Mouse (Mus musculus) midbrain, embryonic 16.5 days (tissue): ENCODE data around the gene Xkr8. TPM values are rescaled to one million over a fixed set of nuclear protein-coding genes. Genes with fewer than 3 reads are reported as not detected.

Experiments
- ATAC-seq: fragments of 200-750 bp; cut with Nextera tagmentation; 2 replicates; pipeline ENCODE4 v1.8.0; 2017; ENCODE audit warnings: moderate TSS enrichment
- H3K27ac ChIP-seq: fragments of 300-500 bp; sonication (generic); 2 replicates; pipeline ENCODE4 v1.5.1; 2014; ENCODE audit warnings: mild to moderate bottlenecking, low read length, mixed read lengths
- H3K27me3 ChIP-seq: fragments of 300-500 bp; sonication (generic); 2 replicates; pipeline ENCODE4 v1.6.1; 2014; ENCODE audit warnings: low read depth, low read length, mixed read lengths; ENCODE audit not compliant: control insufficient read depth, insufficient read depth
- H3K36me3 ChIP-seq: fragments of 300-500 bp; sonication (generic); 2 replicates; pipeline ENCODE4 v1.6.1; 2014; ENCODE audit warnings: mild to moderate bottlenecking, low read length, moderate library complexity, mixed read lengths; ENCODE audit not compliant: control insufficient read depth, insufficient read depth
- H3K4me1 ChIP-seq: fragments of 300-500 bp; sonication (generic); 2 replicates; pipeline ENCODE4 v1.6.1; 2014; ENCODE audit warnings: mild to moderate bottlenecking, low read length, mixed read lengths; ENCODE audit not compliant: control insufficient read depth, insufficient read depth
- H3K4me2 ChIP-seq: fragments of 300-500 bp; sonication (generic); 2 replicates; pipeline ENCODE4 v1.6.1; 2014; ENCODE audit warnings: mild to moderate bottlenecking, low read length, mixed read lengths
- H3K4me3 ChIP-seq: fragments of 300-500 bp; sonication (generic); 2 replicates; pipeline ENCODE4 v1.5.1; 2014; ENCODE audit warnings: low read depth, mild to moderate bottlenecking, low read length, moderate library complexity, mixed read lengths
- H3K9ac ChIP-seq: fragments of 300-500 bp; sonication (generic); 2 replicates; pipeline ENCODE4 v1.6.1; 2014; ENCODE audit warnings: low read depth, low read length, mixed read lengths
- H3K9me3 ChIP-seq: fragments of 300-500 bp; sonication (generic); replicated peaks from 2 replicates; pipeline ENCODE4 v1.6.1; 2014; ENCODE audit warnings: mild to moderate bottlenecking, low read length, mixed read lengths; ENCODE audit not compliant: control insufficient read depth, poor library complexity, severe bottlenecking
- WGBS: fragments of 180-500 bp; shearing (Covaris S2); extraction: QIAGEN DNeasy Blood & Tissue Kit; methylation state at CpG from one replicate; pipeline ENCODE4 v1.1.7; 2014; 5-methylcytosine and 5-hydroxymethylcytosine counted together
- polyA plus RNA-seq: library from polyadenylated mRNA; unstranded; fragments of >200 nt; fragmentation: Nextera tagmentation; extraction: Ambion mirVana; gene quantifications from 2 replicates; pipeline ENCODE4 v1.2.1, GENCODE M21; 2015

Gene Xkr8
- polyA plus RNA-seq, 1 experiment from 2014 or later: 7.1 TPM

- 78% methylated on average over 3 of the region's 3 CpGs for WGBS
- no peak for ATAC-seq
Observed at GRCm38 (mm10) chr4:132760296-132760695, 27.9 kb upstream of the Xkr8 start.

GRCm38 (mm10) chr4:132757633-132758351 lies 25.4 kb upstream of the Xkr8 start:
- ATAC-seq: no peak
- peaks cover 8% of the 10 kb centered on the region; the same call in 1 of the 2 replicates for H3K27me3 ChIP-seq
- peaks cover 7% of the 10 kb centered on the region; the same call in 1 of the 2 replicates for H3K4me1 ChIP-seq
- no peak overlapping the region for H3K9ac ChIP-seq
- no peak overlapping the region for H3K27ac ChIP-seq
- peak overlapping the region; percentile 92; the same call in 1 of the 2 replicates for H3K4me2 ChIP-seq
- WGBS: 84% methylated on average over 7 of the region's 7 CpGs
- no peak overlapping the region for H3K4me3 ChIP-seq
- no peaks in the 10 kb centered on the region for H3K36me3 ChIP-seq
- no peaks in the 10 kb centered on the region for H3K9me3 ChIP-seq

More at GRCm38 (mm10) chr4:132760296-132760695, 27.9 kb upstream of the Xkr8 start:
- Histone ChIP-seq H3K27me3 (peaks cover 8% of the 10 kb centered on the region; the same call in 1 of the 2 replicates), H3K4me2 (no peak overlapping the region), H3K9ac (no peak overlapping the region), H3K36me3 (no peaks in the 10 kb centered on the region), H3K9me3 (no peaks in the 10 kb centered on the region), H3K4me3 (no peak overlapping the region), H3K4me1 (peaks cover 7% of the 10 kb centered on the region; the same call in 1 of the 2 replicates), H3K27ac (no peak overlapping the region)

DNA sequence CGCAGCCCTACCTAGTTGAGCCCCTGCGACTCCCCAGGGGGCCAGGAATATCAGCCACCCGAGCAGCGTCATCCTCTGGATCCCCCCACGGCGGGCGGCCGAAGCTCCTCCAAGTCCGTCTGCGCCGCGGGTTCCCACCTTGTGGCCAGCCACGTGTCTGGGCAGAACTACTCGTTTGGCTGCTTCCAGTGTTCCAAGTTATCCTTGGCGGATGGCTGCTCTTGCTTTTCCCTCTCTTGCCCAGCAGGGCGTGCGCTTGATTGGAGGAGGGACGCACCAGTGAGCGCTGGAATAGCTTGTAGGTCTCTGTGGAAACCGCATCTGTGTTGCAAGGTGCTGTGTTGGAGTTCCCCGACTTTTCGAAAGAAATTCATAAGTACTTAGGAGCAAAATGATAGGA lies 24.6 kb upstream of the Xkr8 start, which contains the start of gene Smpdl3b:
Gene Smpdl3b, minus strand, starts transcription at position 279 of the 400 bp plus-strand sequence.
- Histone ChIP-seq H3K27me3 (peaks cover 8% of the 10 kb centered on the region; the same call in 1 of the 2 replicates), H3K27ac (no peak within 1 kb of the TSS), H3K4me1 (peaks cover 7% of the 10 kb centered on the region; the same call in 1 of the 2 replicates), H3K9ac (peak within 1 kb of the TSS; percentile 61), H3K4me3 (peak within 1 kb of the TSS; percentile 41), H3K36me3 (no peaks in the 10 kb centered on the region), H3K4me2 (peak within 1 kb of the TSS; percentile 92), H3K9me3 (no peaks in the 10 kb centered on the region)
- ATAC-seq: no peak; the same call in 1 of the 2 replicates
- 1% methylated on average over 22 of the region's 22 CpGs for WGBS

DNA sequence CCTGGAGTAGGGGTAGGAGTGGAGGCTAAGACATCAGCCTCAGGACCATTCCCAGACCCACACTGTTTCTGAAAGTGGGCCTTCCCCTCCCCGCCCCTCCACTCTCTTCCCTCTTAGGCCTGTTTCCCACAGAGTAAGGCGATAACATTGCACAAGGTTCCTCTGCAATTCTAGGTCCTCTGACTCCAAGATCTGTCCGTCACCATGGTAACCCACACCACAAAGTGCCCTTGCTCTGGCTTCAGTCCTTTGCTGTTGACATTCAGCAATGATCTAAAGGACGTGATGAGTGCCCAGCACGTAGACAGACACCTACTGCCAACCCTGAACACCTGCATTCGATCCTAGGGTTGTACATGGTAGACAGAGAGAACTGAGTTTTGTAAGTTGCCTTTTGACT lies 20.6 kb upstream of the Xkr8 start:
- WGBS: 66% methylated on average over 6 of the region's 6 CpGs
- Histone ChIP-seq H3K27me3 (peaks cover 8% of the 10 kb centered on the region; the same call in 1 of the 2 replicates), H3K27ac (no peak overlapping the region), H3K4me2 (no peak overlapping the region), H3K4me3 (no peak overlapping the region), H3K4me1 (peaks cover 7% of the 10 kb centered on the region; the same call in 1 of the 2 replicates), H3K9me3 (no peaks in the 10 kb centered on the region), H3K36me3 (no peaks in the 10 kb centered on the region), H3K9ac (no peak overlapping the region)
- ATAC-seq: no peak

DNA sequence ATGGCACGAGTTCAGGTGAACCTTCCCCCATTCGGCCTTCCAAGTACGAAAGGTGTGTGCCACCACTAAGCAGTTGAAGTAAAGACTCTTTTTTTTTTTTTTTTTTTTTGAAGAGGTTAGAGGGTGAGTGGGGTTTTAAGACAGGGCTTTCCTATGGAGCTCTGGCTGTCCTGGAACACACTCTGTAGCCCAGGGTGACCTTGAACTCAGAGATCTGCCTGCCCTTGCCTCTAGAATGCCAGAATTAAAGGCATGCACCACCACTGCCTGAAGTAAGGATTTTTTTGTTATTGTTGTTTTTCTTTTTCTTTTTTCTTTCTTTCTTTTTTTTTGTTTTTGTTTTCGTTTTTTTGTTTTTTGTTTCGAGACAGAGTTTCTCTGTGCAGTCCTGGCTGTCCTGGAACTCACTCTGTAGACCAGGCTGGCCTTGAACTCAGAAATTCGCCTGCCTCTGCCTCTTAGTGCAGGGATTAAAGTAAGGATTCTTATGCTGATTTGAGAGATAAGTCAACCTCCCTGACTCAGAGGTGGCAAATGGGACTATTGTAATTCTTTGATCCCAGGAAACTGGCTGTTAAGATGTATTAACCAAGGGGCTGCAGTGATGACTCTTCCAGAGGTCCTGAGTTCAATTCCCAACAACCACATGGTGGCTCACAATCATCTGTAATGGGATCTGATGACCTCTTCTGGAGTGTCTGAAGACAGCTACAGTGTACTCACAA lies 17.1 kb upstream of the Xkr8 start:
- no peak overlapping the region for H3K4me2 ChIP-seq

DNA sequence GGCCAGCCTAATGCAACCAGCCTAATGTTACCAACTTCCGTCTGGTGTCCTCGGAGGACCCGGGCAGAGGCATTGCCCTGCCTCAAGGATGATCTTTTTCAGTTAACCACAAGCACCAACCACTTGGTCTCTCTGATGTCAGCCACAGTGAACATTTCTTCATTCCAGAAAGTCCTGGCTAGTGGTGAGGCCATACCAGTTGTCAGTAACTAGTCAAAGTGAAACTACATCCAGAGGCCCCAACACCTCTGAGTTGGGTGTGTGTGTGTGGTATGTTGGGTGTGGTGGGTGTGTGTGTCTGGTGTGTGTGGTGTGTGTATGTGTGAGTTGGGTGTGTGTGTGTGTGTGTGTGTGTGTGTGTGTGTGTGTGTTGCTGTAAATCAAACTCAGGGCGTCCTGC lies 16.4 kb upstream of the Xkr8 start:
- no peak overlapping the region for H3K4me2 ChIP-seq
- ATAC-seq: no peak
- no peak overlapping the region for H3K27ac ChIP-seq
- no peak overlapping the region for H3K9ac ChIP-seq
- H3K9me3 ChIP-seq: no peaks in the 10 kb centered on the region
- WGBS: 93% methylated on average over 4 of the region's 4 CpGs
- no peaks in the 10 kb centered on the region for H3K27me3 ChIP-seq
- H3K36me3 ChIP-seq: no peaks in the 10 kb centered on the region
- H3K4me1 ChIP-seq: 0 out of 2 replicates have a peak, but pooled peaks cover 2% of the 10 kb centered on the region
- H3K4me3 ChIP-seq: no peak overlapping the region

More for the DNA sequence above, 17.1 kb upstream of the Xkr8 start:
- ATAC-seq: no peak
- Histone ChIP-seq H3K9ac (no peak overlapping the region), H3K9me3 (no peaks in the 10 kb centered on the region), H3K4me1 (no peaks in the 10 kb centered on the region), H3K27me3 (no peaks in the 10 kb centered on the region), H3K27ac (no peak overlapping the region), H3K4me3 (no peak overlapping the region), H3K36me3 (no peaks in the 10 kb centered on the region)
- 86% methylated on average over 6 of the region's 6 CpGs for WGBS

- no peaks in the 10 kb centered on the region for H3K9me3 ChIP-seq
- H3K36me3 ChIP-seq: no peaks in the 10 kb centered on the region
- no peak overlapping the region for H3K9ac ChIP-seq
- ATAC-seq: no peak
- H3K4me1 ChIP-seq: 0 out of 2 replicates have a peak, but pooled peaks cover 3% of the 10 kb centered on the region
- WGBS: 70% methylated on average over 9 of the region's 9 CpGs
- no peak overlapping the region for H3K4me2 ChIP-seq
- no peaks in the 10 kb centered on the region for H3K27me3 ChIP-seq
- no peak overlapping the region for H3K27ac ChIP-seq
- H3K4me3 ChIP-seq: no peak overlapping the region
Observed at GRCm38 (mm10) chr4:132747664-132748259, 15.4 kb upstream of the Xkr8 start.

GRCm38 (mm10) chr4:132746911-132747517 lies 14.7 kb upstream of the Xkr8 start:
- Histone ChIP-seq H3K27me3 (no peaks in the 10 kb centered on the region), H3K9me3 (no peaks in the 10 kb centered on the region), H3K9ac (no peak overlapping the region), H3K4me2 (no peak overlapping the region), H3K36me3 (no peaks in the 10 kb centered on the region), H3K27ac (no peak overlapping the region), H3K4me1 (0 out of 2 replicates have a peak, but pooled peaks cover 3% of the 10 kb centered on the region), H3K4me3 (no peak overlapping the region)
- ATAC-seq: no peak
- WGBS: 87% methylated on average over 9 of the region's 9 CpGs
